Mouse (Mus musculus): Measurements from ENCODE around the gene Tmprss7. TPM values are rescaled to one million over a fixed set of nuclear protein-coding genes. Genes with fewer than 3 reads are reported as not detected.

Gene Tmprss7
- polyA plus RNA-seq, 1 experiment from 2014 or later, result 0.31 TPM

GRCm38 (mm10) chr16:45641301-45641700 is 52.2 kb downstream of the Tmprss7 start:
- H3K4me1 ChIP-seq, result no peaks in the 10 kb centered on the region
- DNase-seq (ENCODE audit: low spot score), result no peak
- no peak overlapping the region for H3K27ac ChIP-seq (replicated peaks)
- no peaks in the 10 kb centered on the region for H3K27me3 ChIP-seq (ENCODE audit: low read depth, poor library complexity, severe bottlenecking)
- H3K36me3 ChIP-seq, result no peaks in the 10 kb centered on the region
- 86% methylated on average over 3 of the region's 3 CpGs for WGBS
- no peaks in the 10 kb centered on the region for H3K9me3 ChIP-seq (replicated peaks)
- no peak overlapping the region for H3K4me3 ChIP-seq

- no peaks in the 10 kb centered on the region for H3K9me3 ChIP-seq (replicated peaks)
- no peaks in the 10 kb centered on the region for H3K4me1 ChIP-seq
- H3K27me3 ChIP-seq (ENCODE audit: low read depth, poor library complexity, severe bottlenecking), result no peaks in the 10 kb centered on the region
- H3K36me3 ChIP-seq, result no peaks in the 10 kb centered on the region
- 90% methylated on average over 10 of the region's 10 CpGs for WGBS
- H3K27ac ChIP-seq (replicated peaks), result no peak overlapping the region
- no peak for DNase-seq (ENCODE audit: low spot score)
- H3K4me3 ChIP-seq, result no peak overlapping the region
Measured at GRCm38 (mm10) chr16:45640070-45640762, 53.2 kb downstream of the Tmprss7 start.

GRCm38 (mm10) chr16:45635826-45636225 is 57.6 kb downstream of the Tmprss7 start:
- H3K9me3 ChIP-seq (replicated peaks), result no peaks in the 10 kb centered on the region
- WGBS, result 92% methylated on average over 2 of the region's 2 CpGs
- H3K4me1 ChIP-seq, result no peaks in the 10 kb centered on the region
- no peak for DNase-seq (ENCODE audit: low spot score)
- H3K27ac ChIP-seq (replicated peaks), result no peak overlapping the region
- no peaks in the 10 kb centered on the region for H3K27me3 ChIP-seq (ENCODE audit: low read depth, poor library complexity, severe bottlenecking)
- H3K36me3 ChIP-seq, result no peaks in the 10 kb centered on the region
- no peak overlapping the region for H3K4me3 ChIP-seq

DNA sequence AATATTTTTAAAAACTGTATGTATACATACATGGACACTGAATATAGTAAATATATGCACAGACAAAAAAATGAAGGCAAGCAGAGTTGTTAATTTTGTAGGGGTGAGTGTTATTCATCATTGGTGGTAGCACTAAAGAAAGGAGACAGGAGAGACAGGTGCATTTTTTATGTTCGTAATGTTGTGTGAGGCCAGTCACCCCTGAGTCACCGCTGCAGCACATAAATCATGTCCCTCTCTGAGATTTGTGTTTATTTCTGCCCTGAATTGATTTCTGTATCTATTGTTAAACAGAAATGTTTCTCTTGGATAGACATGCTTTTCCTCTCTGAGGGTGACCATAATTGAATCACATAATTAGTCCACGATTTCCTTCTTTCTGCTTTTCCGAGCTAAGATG is 61.0 kb downstream of the Tmprss7 start:
- no peaks in the 10 kb centered on the region for H3K27me3 ChIP-seq (ENCODE audit: low read depth, poor library complexity, severe bottlenecking)
- H3K27ac ChIP-seq (replicated peaks), result no peak overlapping the region
- no peaks in the 10 kb centered on the region for H3K4me1 ChIP-seq
- no peaks in the 10 kb centered on the region for H3K9me3 ChIP-seq (replicated peaks)
- no peak for DNase-seq (ENCODE audit: low spot score)
- H3K36me3 ChIP-seq, result no peaks in the 10 kb centered on the region
- no peak overlapping the region for H3K4me3 ChIP-seq
- 95% methylated on average over 4 of the region's 4 CpGs for WGBS

- Histone ChIP-seq H3K36me3 (no peaks in the 10 kb centered on the region), H3K4me3 (no peak overlapping the region), H3K27ac (replicated peaks) (no peak overlapping the region), H3K27me3 (ENCODE audit: low read depth, poor library complexity, severe bottlenecking) (no peaks in the 10 kb centered on the region), H3K9me3 (replicated peaks) (no peaks in the 10 kb centered on the region), H3K4me1 (no peaks in the 10 kb centered on the region)
- DNase-seq (ENCODE audit: low spot score), result peak; percentile 52
- WGBS, result 58% methylated on average over 5 of the region's 5 CpGs
Measured at GRCm38 (mm10) chr16:45630347-45630960, 63.0 kb downstream of the Tmprss7 start.

DNA sequence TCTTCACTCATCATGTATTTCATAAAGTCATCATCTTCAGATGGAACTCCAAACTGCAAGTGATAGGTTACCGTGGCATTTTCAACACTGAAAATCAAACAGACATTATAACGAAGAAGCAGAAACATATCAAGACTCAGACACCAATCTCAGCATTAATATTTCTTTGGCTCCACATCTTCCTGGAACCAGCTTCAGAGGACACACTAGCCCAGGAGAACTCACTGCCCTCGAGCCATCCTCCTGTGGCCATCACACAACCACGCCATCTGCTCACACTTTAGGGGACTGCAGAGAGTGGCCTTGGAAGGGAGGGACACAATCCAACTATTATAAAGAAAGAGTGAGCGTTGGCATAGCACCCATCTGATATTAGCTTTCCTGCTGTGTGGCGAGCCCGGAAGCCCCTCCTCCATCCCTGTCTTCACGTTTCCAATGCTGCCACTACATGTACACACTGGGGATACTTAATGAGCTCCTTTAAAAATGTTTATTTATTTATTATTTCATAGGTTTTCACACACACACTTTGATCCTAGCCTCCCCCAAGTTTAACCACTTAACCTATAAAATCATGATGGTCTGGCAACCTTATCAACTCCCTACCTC is 63.9 kb downstream of the Tmprss7 start:
- 82% methylated on average over 8 of the region's 8 CpGs for WGBS
- Histone ChIP-seq H3K27me3 (ENCODE audit: low read depth, poor library complexity, severe bottlenecking) (no peaks in the 10 kb centered on the region), H3K36me3 (no peaks in the 10 kb centered on the region), H3K9me3 (replicated peaks) (no peaks in the 10 kb centered on the region), H3K27ac (replicated peaks) (no peak overlapping the region), H3K4me1 (no peaks in the 10 kb centered on the region), H3K4me3 (no peak overlapping the region)
- no peak for DNase-seq (ENCODE audit: low spot score)

DNA sequence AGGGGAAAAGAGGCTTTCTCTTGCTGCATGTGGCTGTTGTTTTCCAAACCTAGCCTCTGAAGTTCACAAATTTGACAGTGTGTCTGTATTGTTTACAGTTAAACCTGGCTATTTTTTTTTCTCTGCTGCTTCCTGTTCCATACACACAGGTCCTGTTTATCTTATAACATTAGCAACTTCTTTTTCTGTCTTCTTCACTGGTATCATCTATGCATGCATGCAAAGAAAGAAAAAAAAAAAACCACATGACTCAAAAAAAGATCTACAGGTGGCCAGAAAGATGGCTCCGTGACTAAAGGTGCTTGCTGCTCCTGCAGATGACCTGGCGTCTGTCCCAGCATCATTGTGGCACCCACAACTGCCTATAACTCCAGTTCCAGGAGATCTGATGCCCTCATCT is 68.1 kb downstream of the Tmprss7 start:
- WGBS, result 87% methylated on average over 2 of the region's 2 CpGs
- Histone ChIP-seq H3K36me3 (no peaks in the 10 kb centered on the region), H3K4me3 (no peak overlapping the region), H3K27ac (replicated peaks) (no peak overlapping the region), H3K27me3 (ENCODE audit: low read depth, poor library complexity, severe bottlenecking) (no peaks in the 10 kb centered on the region), H3K9me3 (replicated peaks) (no peaks in the 10 kb centered on the region), H3K4me1 (no peaks in the 10 kb centered on the region)
- DNase-seq (ENCODE audit: low spot score), result no peak

GRCm38 (mm10) chr16:45624791-45625190 is 68.7 kb downstream of the Tmprss7 start:
- Histone ChIP-seq H3K4me1 (no peaks in the 10 kb centered on the region), H3K9me3 (replicated peaks) (no peaks in the 10 kb centered on the region), H3K27me3 (ENCODE audit: low read depth, poor library complexity, severe bottlenecking) (no peaks in the 10 kb centered on the region), H3K36me3 (no peaks in the 10 kb centered on the region), H3K27ac (replicated peaks) (no peak overlapping the region), H3K4me3 (no peak overlapping the region)
- no peak for DNase-seq (ENCODE audit: low spot score)
- WGBS, result 82% methylated on average over 2 of the region's 2 CpGs

GRCm38 (mm10) chr16:45623230-45623629 is 70.2 kb downstream of the Tmprss7 start:
- 92% methylated on average over 4 of the region's 4 CpGs for WGBS
- Histone ChIP-seq H3K4me3 (no peak overlapping the region), H3K36me3 (no peaks in the 10 kb centered on the region), H3K4me1 (no peaks in the 10 kb centered on the region), H3K27me3 (ENCODE audit: low read depth, poor library complexity, severe bottlenecking) (no peaks in the 10 kb centered on the region), H3K9me3 (replicated peaks) (no peaks in the 10 kb centered on the region), H3K27ac (replicated peaks) (no peak overlapping the region)
- DNase-seq (ENCODE audit: low spot score), result no peak

DNA sequence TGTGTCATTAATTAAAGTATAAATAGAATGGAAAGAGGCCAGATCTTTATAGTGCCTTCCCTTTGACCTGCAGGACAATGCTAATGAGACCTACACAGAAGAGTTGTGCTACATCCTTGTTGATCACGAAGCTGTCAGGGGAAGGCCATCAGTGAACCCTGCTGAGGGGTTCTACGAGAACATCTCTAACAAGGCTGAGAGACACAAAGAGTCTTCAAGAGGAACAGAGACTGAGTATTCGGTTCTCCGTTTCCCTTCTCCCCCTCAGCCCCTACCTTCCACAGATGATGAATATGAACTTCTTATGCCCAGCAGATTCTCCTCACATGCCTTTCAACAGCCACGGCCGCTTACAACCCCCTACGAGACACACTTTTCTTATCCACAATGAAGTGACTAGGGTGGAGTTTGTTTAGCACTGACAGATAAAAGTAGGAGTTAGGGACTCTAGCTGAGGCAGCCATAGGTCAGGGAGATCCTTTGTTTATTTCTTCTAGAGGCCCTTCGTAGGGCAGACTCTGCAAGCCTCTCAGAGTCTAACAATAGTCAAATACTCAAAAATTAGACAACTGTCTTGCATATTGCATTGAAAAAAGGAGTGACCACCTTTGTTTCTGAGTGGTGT is 73.6 kb downstream of the Tmprss7 start:
- H3K9me3 ChIP-seq (replicated peaks), result no peaks in the 10 kb centered on the region

DNA sequence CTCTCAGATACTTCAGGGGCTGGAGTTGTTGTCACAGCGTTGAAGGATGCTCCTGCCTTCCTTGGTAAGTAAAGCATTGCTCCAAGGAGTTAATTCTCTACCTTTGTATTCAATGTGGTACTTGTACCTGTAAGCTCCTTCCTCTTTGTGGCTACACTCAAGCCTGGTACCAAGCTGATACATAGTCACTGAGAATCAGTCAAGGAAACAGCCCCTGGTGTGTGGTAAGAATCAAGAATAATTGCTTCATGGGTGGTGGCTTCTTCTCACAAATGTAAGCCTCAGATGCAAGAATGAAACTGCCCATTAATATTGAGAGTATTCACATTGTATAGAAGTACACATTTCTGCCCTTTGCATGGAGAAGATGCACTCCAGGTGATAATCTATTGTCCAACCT is 77.5 kb downstream of the Tmprss7 start:
- WGBS, result 83% methylated on average over 1 of the region's 1 CpGs
- H3K4me3 ChIP-seq, result no peak overlapping the region
- no peaks in the 10 kb centered on the region for H3K36me3 ChIP-seq
- DNase-seq (ENCODE audit: low spot score), result no peak
- H3K27me3 ChIP-seq (ENCODE audit: low read depth, poor library complexity, severe bottlenecking), result 0 out of 2 replicates have a peak, but pooled peaks cover 4% of the 10 kb centered on the region
- H3K9me3 ChIP-seq (replicated peaks), result no peaks in the 10 kb centered on the region
- H3K27ac ChIP-seq (replicated peaks), result no peak overlapping the region
- 0 out of 2 replicates have a peak, but pooled peaks cover 6% of the 10 kb centered on the region for H3K4me1 ChIP-seq

More for the DNA sequence above, 73.6 kb downstream of the Tmprss7 start:
- no peak overlapping the region for H3K4me3 ChIP-seq
- WGBS, result 80% methylated on average over 8 of the region's 8 CpGs
- no peaks in the 10 kb centered on the region for H3K4me1 ChIP-seq
- no peaks in the 10 kb centered on the region for H3K36me3 ChIP-seq
- H3K27ac ChIP-seq (replicated peaks), result no peak overlapping the region
- no peak for DNase-seq (ENCODE audit: low spot score)
- H3K27me3 ChIP-seq (ENCODE audit: low read depth, poor library complexity, severe bottlenecking), result 0 out of 2 replicates have a peak, but pooled peaks cover 3% of the 10 kb centered on the region

- H3K27me3 ChIP-seq (ENCODE audit: low read depth, poor library complexity, severe bottlenecking), result 0 out of 2 replicates have a peak, but pooled peaks cover 4% of the 10 kb centered on the region
- H3K4me1 ChIP-seq, result 0 out of 2 replicates have a peak, but pooled peaks cover 6% of the 10 kb centered on the region
- DNase-seq (ENCODE audit: low spot score), result no peak
- H3K36me3 ChIP-seq, result no peaks in the 10 kb centered on the region
- H3K27ac ChIP-seq (replicated peaks), result no peak overlapping the region
- no peak overlapping the region for H3K4me3 ChIP-seq
- H3K9me3 ChIP-seq (replicated peaks), result no peaks in the 10 kb centered on the region
- WGBS, result 62% methylated on average over 2 of the region's 2 CpGs
Measured at GRCm38 (mm10) chr16:45613247-45613646, 80.2 kb downstream of the Tmprss7 start.

Measured in midbrain, embryonic 10.5 days (tissue).